Mouse (Mus musculus): ENCODE measurements at regions not wholly inside any gene's neighbourhood (a gene's known extent, or its start where the extent isn't known, plus 50 kb on each side); places are given as distances from the start of the nearest gene placed in this dataset.
A peak's percentile ranks its signal among the peaks of the same experiment; 100 is the strongest.

GRCm38 (mm10) chr13:41897481-41898317 lies 50.2 kb upstream of the Adtrp start:
- peak; percentile 45 for DNase-seq
